Mouse (Mus musculus) testis, adult 2 months (tissue): Measurements from ENCODE around the gene Cep112. TPM values are rescaled to one million over a fixed set of nuclear protein-coding genes. Genes with fewer than 3 reads are reported as not detected.

ENCODE experiments used
- H3K27ac ChIP-seq: fragments of 200-500 bp; 2 replicates; pipeline ENCODE4 v1.5.1; 2012; ENCODE audit warnings: low read depth, low read length; ENCODE audit not compliant: control insufficient read depth, insufficient read depth
- H3K27me3 ChIP-seq: fragments of 200-500 bp; 2 replicates; pipeline ENCODE4 v1.6.1; 2012; ENCODE audit warnings: mild to moderate bottlenecking, low read length, moderate library complexity; ENCODE audit not compliant: control insufficient read depth, insufficient read depth
- H3K36me3 ChIP-seq: fragments of 200-500 bp; 2 replicates; pipeline ENCODE4 v1.6.1; 2012; ENCODE audit warnings: mild to moderate bottlenecking, low read length; ENCODE audit not compliant: control insufficient read depth, insufficient read depth
- H3K4me1 ChIP-seq: fragments of 200-500 bp; 2 replicates; pipeline ENCODE4 v1.6.1; 2012; ENCODE audit warnings: low read length; ENCODE audit not compliant: control insufficient read depth, insufficient read depth
- H3K4me3 ChIP-seq: fragments of 200-500 bp; 2 replicates; pipeline ENCODE4 v1.5.1; 2012; ENCODE audit warnings: low read depth, mild to moderate bottlenecking, low read length, moderate library complexity, mixed read lengths; ENCODE audit not compliant: control insufficient read depth
- CTCF ChIP-seq: fragments of 200-500 bp; IDR thresholded peaks from 2 replicates; pipeline ENCODE4 v1.5.1; 2012; ENCODE audit warnings: low read depth, mild to moderate bottlenecking, inconsistent platforms, low read length, moderate library complexity; ENCODE audit not compliant: control insufficient read depth, insufficient read depth, insufficient replicate concordance
- POLR2A ChIP-seq: fragments of 200-500 bp; IDR thresholded peaks from 2 replicates; pipeline ENCODE4 v1.6.1; 2012; ENCODE audit warnings: low read depth, mild to moderate bottlenecking, inconsistent platforms, low read length, moderate library complexity; ENCODE audit not compliant: control insufficient read depth
- polyA plus RNA-seq: library from polyadenylated mRNA; depleted of rRNA; stranded (reverse); fragments of >200 nt; gene quantifications from 2 replicates; pipeline ENCODE4 v1.2.3, GENCODE M21; 2012

Cep112 gene
- polyA plus RNA-seq, 1 experiment, result 127 TPM

DNA sequence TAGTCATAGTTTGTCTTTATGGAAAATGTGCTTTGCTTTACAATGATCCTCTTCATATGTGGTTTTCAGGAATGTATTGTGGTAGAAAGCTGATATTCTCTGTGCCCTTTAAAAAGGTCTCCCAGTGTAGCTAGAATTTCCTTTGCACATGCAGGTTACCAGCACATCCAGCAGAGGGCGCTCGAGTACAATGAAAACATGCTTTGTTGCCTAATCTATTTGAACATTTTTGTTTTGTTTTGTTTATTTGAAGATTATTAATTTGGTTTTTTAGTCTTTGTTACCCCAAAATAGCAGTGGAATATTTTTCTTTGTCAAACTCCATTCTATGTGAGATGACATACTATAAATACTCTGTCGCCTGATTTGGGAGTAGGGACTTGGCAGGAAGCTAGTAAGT, 24.8 kb downstream of the Cep112 start:
- no peaks in the 10 kb centered on the region for H3K4me1 ChIP-seq
- no peak overlapping the region for H3K4me3 ChIP-seq
- no peak; the same call in 1 of the 2 replicates for TF ChIP-seq CTCF
- TF ChIP-seq POLR2A, result no peak
- H3K36me3 ChIP-seq, result no peaks in the 10 kb centered on the region
- no peak overlapping the region for H3K27ac ChIP-seq
- H3K27me3 ChIP-seq, result no peaks in the 10 kb centered on the region

DNA sequence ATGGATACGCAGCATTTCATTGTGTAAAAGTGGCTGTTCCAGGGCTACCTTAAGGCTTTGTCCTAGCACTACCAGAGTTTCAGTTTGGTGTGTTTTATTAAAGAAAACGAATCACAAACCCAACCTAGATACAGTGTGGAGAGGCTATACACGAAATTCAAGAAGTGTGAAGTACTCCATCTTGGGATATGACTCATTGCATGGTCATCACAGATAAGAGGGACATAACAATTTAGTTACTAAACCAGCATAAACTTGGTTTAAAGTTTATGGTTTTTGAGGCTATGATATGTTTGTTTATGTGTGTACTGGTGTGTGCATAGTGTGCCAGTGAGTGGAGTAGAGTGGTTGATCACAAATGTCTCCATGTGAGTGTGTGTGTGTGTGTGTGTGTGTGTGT, 34.6 kb downstream of the Cep112 start:
- no peaks in the 10 kb centered on the region for H3K4me1 ChIP-seq
- no peak overlapping the region for H3K27ac ChIP-seq
- H3K36me3 ChIP-seq, result no peaks in the 10 kb centered on the region
- no peaks in the 10 kb centered on the region for H3K27me3 ChIP-seq
- H3K4me3 ChIP-seq, result no peak overlapping the region
- TF ChIP-seq POLR2A, result no peak
- no peak for TF ChIP-seq CTCF

GRCm38 (mm10) chr11:108464138-108464537, 39.1 kb downstream of the Cep112 start:
- TF ChIP-seq CTCF (no peak), POLR2A (no peak)
- Histone ChIP-seq H3K36me3 (no peaks in the 10 kb centered on the region), H3K4me1 (no peaks in the 10 kb centered on the region), H3K27me3 (no peaks in the 10 kb centered on the region), H3K27ac (no peak overlapping the region), H3K4me3 (no peak overlapping the region)

DNA sequence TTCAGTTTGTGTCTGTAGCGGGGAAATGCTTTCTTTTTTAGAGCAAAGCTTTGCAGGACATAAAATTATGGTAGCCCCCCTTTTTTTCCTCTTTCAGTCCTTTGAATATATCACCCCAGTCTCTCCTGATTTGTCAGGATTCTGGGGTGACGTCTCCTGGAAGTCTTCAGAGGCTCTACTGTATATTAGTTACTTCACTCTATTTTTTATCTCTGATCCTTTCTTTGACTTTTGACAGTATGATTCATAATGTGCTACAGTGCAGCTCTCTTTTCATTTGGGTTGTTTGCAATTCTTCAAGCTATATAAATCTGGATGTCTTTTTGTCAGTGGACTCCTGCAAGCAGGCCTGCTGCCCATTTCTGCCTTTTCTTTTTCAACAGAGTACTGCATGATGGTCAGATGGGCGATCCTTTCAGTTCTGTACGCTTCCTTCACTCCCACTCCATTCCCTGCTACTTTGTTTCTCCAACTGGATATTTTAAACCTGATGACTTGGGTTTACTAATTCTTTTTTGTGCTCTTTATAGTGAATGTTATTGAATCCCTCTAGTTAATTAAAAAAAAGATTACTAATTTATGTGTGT, 39.8 kb downstream of the Cep112 start:
- Histone ChIP-seq H3K27ac (no peak overlapping the region), H3K4me3 (no peak overlapping the region), H3K36me3 (no peaks in the 10 kb centered on the region), H3K4me1 (no peaks in the 10 kb centered on the region), H3K27me3 (no peaks in the 10 kb centered on the region)
- no peak for TF ChIP-seq POLR2A
- no peak for TF ChIP-seq CTCF

- no peak overlapping the region for H3K27ac ChIP-seq
- TF ChIP-seq POLR2A (no peak), CTCF (no peak)
Observed at GRCm38 (mm10) chr11:108475738-108476137, 50.7 kb downstream of the Cep112 start.

GRCm38 (mm10) chr11:108476226-108476625, 51.2 kb downstream of the Cep112 start:
- no peak for TF ChIP-seq POLR2A
- no peak for TF ChIP-seq CTCF
- H3K4me3 ChIP-seq, result no peak overlapping the region

More at GRCm38 (mm10) chr11:108475738-108476137, 50.7 kb downstream of the Cep112 start:
- no peaks in the 10 kb centered on the region for H3K4me1 ChIP-seq
- no peak overlapping the region for H3K4me3 ChIP-seq
- no peaks in the 10 kb centered on the region for H3K27me3 ChIP-seq
- H3K36me3 ChIP-seq, result no peaks in the 10 kb centered on the region; the same call in 1 of the 2 replicates

GRCm38 (mm10) chr11:108483976-108484375, 59.0 kb downstream of the Cep112 start:
- H3K27ac ChIP-seq, result no peak overlapping the region
- TF ChIP-seq POLR2A, result no peak
- no peak for TF ChIP-seq CTCF

More at GRCm38 (mm10) chr11:108476226-108476625, 51.2 kb downstream of the Cep112 start:
- Histone ChIP-seq H3K27ac (no peak overlapping the region), H3K4me1 (no peaks in the 10 kb centered on the region), H3K27me3 (no peaks in the 10 kb centered on the region), H3K36me3 (no peaks in the 10 kb centered on the region; the same call in 1 of the 2 replicates)

More at GRCm38 (mm10) chr11:108483976-108484375, 59.0 kb downstream of the Cep112 start:
- no peaks in the 10 kb centered on the region for H3K4me1 ChIP-seq
- H3K4me3 ChIP-seq, result no peak overlapping the region
- H3K27me3 ChIP-seq, result no peaks in the 10 kb centered on the region
- H3K36me3 ChIP-seq, result no peaks in the 10 kb centered on the region
